Mouse (Mus musculus) frontal cortex, adult 2 months (tissue): ENCODE measurements around the gene St6galnac5. TPM values are rescaled to one million over a fixed set of nuclear protein-coding genes. Genes with fewer than 3 reads are reported as not detected.
"Not testable (repeated sequence)": the region's sequence is repeated elsewhere in the genome, so short reads cannot be mapped to it uniquely, and the experiment has no call there.

Source experiments
- DNase-seq, 2 experiments: peaks; one replicate each; pipeline ENCODE4 v3.0.0; 2022; ENCODE audit warnings: low spot score in 1 of 2; ENCODE audit errors: extremely low spot score in 1 of 2
- polyA plus RNA-seq: library from polyadenylated mRNA; depleted of rRNA; stranded (reverse); fragments of >200 nt; gene quantifications from 2 replicates; pipeline ENCODE4 v1.2.3, GENCODE M21; 2012

Gene St6galnac5
- polyA plus RNA-seq, 1 experiment: 37.7 TPM

DNA sequence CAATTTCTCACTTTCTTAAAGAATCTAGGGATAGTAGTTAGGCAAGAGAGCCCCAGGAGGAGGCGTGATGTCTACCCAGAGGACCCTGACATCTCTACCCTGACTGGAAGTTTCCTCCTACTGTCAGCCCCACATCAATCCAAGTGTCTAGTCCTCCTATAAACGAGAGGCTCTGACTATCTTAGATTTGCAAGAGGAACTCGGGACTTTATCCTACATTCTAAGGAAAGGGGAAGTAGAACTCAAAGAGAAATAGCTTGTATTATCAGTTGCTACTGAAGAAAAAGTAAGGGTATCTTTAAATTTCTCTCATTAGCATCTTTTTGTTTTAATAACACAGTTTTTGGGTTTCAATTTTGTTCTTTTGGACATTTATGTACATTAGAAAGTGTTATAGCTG is 161.6 kb downstream of the St6galnac5 start:
- DNase-seq: no peak

GRCm38 (mm10) chr3:152815110-152815509 is 166.9 kb downstream of the St6galnac5 start:
- DNase-seq: no peak

- DNase-seq: peak in 1 of 2 experiments; percentile 14
Observed at GRCm38 (mm10) chr3:152813905-152814304, 168.1 kb downstream of the St6galnac5 start.

- DNase-seq: peak in 1 of 2 experiments; percentile 49
Observed at GRCm38 (mm10) chr3:152799738-152800431, 182.2 kb downstream of the St6galnac5 start.

GRCm38 (mm10) chr3:152797354-152797753 is 184.7 kb downstream of the St6galnac5 start:
- DNase-seq: no peak

GRCm38 (mm10) chr3:152796216-152796615 is 185.8 kb downstream of the St6galnac5 start:
- no peak for DNase-seq

GRCm38 (mm10) chr3:152793006-152793405 is 189.0 kb downstream of the St6galnac5 start:
- DNase-seq: no peak

DNA sequence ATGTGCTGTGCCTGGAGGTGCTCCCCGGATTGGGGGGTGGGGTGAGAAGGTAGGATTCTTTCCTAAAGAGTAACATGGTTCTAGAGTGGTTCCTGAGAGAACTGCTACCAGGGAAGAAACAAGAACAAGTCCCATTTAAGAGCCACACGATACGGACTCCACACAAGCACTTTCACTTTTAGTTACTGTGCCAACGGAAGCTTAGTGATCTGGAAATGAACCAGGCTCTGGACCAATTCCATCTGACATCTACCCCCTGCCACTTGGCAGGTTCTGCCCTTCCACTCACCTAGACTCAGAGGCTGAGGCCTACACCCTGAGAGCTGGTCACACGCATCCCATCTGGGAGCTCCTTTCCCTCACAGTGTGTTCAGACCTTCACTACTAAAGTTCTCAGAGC is 189.4 kb downstream of the St6galnac5 start:
- DNase-seq: no peak

- not testable (repeated sequence) for DNase-seq
Observed at GRCm38 (mm10) chr3:152788301-152788953, 193.6 kb downstream of the St6galnac5 start.

GRCm38 (mm10) chr3:152784353-152784752 is 197.7 kb downstream of the St6galnac5 start:
- not testable (repeated sequence) for DNase-seq

DNA sequence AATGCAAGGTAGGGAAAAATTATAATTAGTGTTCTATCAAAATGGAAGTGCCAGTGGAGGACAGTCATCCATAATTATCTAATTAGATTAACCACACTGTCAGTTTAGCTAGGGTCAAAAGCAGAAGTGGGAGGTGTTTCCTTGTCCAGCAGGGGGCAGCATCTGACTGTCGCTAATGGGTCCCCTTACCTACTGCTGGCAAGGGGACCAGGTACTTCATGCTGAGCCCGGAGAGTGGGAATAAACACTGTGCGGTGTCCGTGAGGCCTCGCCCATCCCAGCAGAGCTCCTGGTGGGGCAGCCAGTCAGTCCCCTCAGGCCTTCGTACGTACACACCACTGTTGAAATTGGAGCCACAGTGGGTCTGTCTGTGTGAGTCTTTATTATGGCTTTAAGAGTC is 198.3 kb downstream of the St6galnac5 start:
- DNase-seq: peak in 1 of 2 experiments; percentile 86

- no peak for DNase-seq
Observed at GRCm38 (mm10) chr3:152779819-152780218, 202.2 kb downstream of the St6galnac5 start.

DNA sequence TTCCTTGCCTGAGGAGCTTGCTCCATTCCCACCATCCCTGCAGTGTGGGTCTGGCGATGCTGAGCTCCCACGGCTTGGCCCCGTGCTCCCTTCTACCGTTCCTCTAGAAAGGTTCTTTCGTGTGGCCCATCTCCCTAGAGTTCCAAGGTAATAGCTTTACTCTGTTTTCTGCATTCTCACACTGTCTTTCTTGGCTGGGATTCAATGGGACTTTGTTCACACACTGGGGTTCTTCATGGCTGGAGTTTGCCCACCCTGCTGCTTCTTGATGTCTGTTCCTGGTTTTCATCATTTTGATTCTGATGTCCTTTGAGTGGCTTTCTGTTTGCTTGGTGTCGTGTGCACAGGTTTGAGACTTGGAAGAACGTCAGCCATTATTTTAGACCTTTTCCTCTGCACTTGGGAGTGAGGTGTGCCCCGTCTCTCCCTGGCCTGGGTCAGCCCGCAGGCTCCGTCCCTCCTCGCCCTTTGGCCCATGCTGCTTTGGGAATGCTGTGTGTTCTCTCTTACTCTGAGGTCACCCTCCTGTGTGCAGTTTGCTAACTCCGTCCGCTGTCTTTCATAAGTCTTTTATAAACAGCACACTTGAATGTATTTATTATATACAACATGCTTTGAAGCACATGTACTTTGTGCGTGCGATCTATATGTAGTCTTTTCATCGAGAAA is 205.0 kb downstream of the St6galnac5 start:
- no peak for DNase-seq

DNA sequence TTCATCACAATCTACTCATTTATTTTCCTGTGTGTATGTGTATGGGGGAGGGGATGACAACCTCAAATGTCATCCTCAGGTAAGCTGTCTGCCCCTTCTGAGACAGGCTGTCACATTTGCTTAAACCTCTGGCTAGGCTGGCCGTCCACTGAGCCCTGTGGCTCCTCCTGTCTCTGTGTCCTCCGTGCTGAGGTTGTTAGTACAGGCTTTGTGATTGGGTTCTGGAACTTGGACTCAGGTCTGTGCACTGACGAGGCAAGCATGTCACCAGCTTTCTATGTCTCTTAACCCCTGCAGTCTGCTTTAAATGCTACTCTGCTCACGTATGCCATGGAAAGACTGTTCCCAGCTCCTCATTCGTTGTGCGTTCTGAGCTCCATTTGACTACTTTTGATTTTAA is 205.7 kb downstream of the St6galnac5 start:
- DNase-seq: no peak

- no peak for DNase-seq
Observed at GRCm38 (mm10) chr3:152770056-152770455, 212.0 kb downstream of the St6galnac5 start.

- DNase-seq: no peak
Observed at GRCm38 (mm10) chr3:152767485-152767884, 214.6 kb downstream of the St6galnac5 start.
